Mouse (Mus musculus) embryonic facial prominence, embryonic 12.5 days (tissue): ENCODE results near the gene Rasgef1b. TPM values are rescaled to one million over a fixed set of nuclear protein-coding genes. Genes with fewer than 3 reads are reported as not detected.

Experiments used
- ATAC-seq: fragments of 200-750 bp; cut with Nextera tagmentation; 2 replicates; pipeline ENCODE4 v1.8.0; 2017; ENCODE audit not compliant: insufficient number of reproducible peaks, insufficient read depth, low FRiP score, low TSS enrichment
- H3K27ac ChIP-seq: fragments of 300-500 bp; sonication (generic); 2 replicates; pipeline ENCODE4 v1.5.1; 2016; ENCODE audit warnings: mild to moderate bottlenecking
- H3K27me3 ChIP-seq: fragments of 300-500 bp; sonication (generic); 2 replicates; pipeline ENCODE4 v1.6.1; 2016; ENCODE audit warnings: mild to moderate bottlenecking, moderate library complexity
- H3K36me3 ChIP-seq: fragments of 300-500 bp; sonication (generic); 2 replicates; pipeline ENCODE4 v1.6.1; 2016; ENCODE audit warnings: mild to moderate bottlenecking
- H3K4me1 ChIP-seq: fragments of 300-500 bp; sonication (generic); 2 replicates; pipeline ENCODE4 v1.6.1; 2016
- H3K4me2 ChIP-seq: fragments of 300-500 bp; sonication (generic); replicated peaks from 2 replicates; pipeline ENCODE4 v1.6.1; 2016; ENCODE audit warnings: mild to moderate bottlenecking, moderate library complexity
- H3K4me3 ChIP-seq: fragments of 300-500 bp; sonication (generic); 2 replicates; pipeline ENCODE4 v1.5.1; 2016; ENCODE audit warnings: mild to moderate bottlenecking
- H3K9ac ChIP-seq: fragments of 300-500 bp; sonication (generic); 2 replicates; pipeline ENCODE4 v1.6.1; 2016; ENCODE audit warnings: mild to moderate bottlenecking, moderate library complexity
- H3K9me3 ChIP-seq: fragments of 300-500 bp; sonication (generic); 2 replicates; pipeline ENCODE4 v1.6.1; 2016; ENCODE audit warnings: mild to moderate bottlenecking, moderate library complexity
- WGBS: fragments of 180-500 bp; shearing (Covaris S2); methylation state at CpG from one replicate; pipeline ENCODE4 v1.1.7; 2016; 5-methylcytosine and 5-hydroxymethylcytosine counted together
- polyA plus RNA-seq: library from polyadenylated mRNA; unstranded; fragments of >200 nt; fragmentation: Nextera tagmentation; extraction: Ambion mirVana; gene quantifications from 2 replicates; pipeline ENCODE4 v1.2.1, GENCODE M21; 2016

Gene Rasgef1b
- polyA plus RNA-seq, 1 experiment from 2014 or later = 11.7 TPM

DNA sequence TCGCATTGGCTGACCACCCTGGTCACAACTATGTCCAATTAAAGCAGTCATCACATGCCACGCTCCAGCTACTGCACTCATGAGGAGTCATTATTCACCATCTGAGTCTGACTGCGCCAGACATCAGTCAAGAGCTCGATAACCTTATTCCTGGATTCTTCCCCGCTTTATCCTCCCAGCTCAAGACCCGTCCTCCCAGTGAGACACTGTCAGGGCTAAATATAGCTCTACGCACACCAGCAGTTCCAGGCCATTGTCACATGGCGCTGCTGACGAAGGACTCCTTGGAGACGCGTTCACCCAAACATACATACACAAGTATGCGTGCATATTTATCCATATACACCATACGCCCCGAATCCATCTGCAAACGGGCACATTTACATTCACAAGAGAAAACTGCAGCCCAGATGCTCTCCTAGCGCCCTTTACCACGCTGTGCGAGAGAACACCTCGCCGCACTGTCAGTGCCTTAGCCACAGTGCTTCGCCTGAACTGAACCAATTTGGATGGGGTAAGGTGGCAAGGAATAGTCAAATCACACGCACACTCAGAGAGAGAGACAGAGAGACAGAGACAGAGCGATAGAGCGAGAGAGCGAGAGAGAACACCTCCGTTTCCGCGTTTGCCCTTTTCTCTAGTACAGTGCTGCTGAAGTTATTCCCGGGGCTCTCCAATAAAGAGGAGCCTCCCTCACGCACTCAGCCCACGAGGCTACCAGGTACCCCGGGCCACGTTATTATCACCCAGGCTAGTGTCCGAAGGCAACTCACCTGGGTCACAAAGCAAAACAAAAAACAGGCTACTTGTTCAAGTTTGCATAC lies 477.3 kb downstream of the Rasgef1b start:
- H3K4me1 ChIP-seq = peaks cover 15% of the 10 kb centered on the region
- H3K9ac ChIP-seq = peak overlapping the region; percentile 68
- no peaks in the 10 kb centered on the region for H3K9me3 ChIP-seq
- 5% methylated on average over 34 of the region's 34 CpGs for WGBS
- no peak for ATAC-seq
- H3K4me3 ChIP-seq = peak overlapping the region; percentile 75
- H3K27me3 ChIP-seq = no peaks in the 10 kb centered on the region
- peak overlapping the region; percentile 86 for H3K4me2 ChIP-seq
- H3K27ac ChIP-seq = no peak overlapping the region
- no peaks in the 10 kb centered on the region for H3K36me3 ChIP-seq

DNA sequence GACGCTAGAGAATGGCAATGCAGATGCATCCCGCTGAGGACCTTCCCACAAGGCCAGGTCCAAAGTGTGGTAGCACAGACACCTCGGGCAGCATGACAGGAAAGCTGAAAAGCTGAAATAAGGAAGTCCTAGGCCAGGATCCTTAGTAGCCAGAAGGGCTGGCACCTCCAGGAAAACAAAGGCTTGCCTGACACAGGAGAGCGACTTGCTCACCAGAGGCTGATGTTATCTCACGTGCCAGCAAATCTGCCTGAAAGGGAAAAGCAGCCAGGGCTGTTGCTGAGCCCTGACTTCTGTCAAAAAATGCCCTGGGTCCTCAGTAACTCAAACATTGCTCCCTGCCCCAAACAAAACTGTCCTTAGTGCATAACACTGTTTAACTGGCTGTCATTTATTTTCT lies 478.0 kb downstream of the Rasgef1b start:
- Histone ChIP-seq H3K9ac (no peak overlapping the region), H3K4me1 (peaks cover 17% of the 10 kb centered on the region), H3K4me3 (peak overlapping the region; percentile 75), H3K27me3 (no peaks in the 10 kb centered on the region), H3K36me3 (no peaks in the 10 kb centered on the region), H3K4me2 (peak overlapping the region; percentile 86), H3K27ac (no peak overlapping the region), H3K9me3 (no peaks in the 10 kb centered on the region)
- ATAC-seq = no peak
- 32% methylated on average over 5 of the region's 5 CpGs for whole genome bisulfite sequencing

DNA sequence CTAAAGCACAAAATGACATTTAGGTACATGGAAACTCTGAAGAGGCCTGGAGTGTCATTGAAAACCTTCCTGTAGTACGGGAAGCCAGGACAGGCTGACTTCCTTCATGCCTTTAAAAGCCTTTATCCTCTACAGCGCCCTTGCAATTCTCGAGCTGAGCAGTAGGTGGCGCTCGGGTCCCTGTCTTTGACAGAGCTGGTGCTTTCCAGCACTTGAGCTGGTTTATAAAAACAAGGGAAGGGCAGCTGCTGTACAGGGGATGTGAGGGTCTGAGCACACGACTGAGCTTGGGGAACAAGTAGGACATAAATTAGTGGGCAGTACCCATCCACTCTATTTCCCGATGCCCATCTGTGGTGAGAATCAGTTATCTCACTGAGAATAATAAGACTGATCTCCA lies 480.4 kb downstream of the Rasgef1b start:
- H3K4me1 ChIP-seq = peaks cover 21% of the 10 kb centered on the region
- H3K9me3 ChIP-seq = no peaks in the 10 kb centered on the region
- H3K27me3 ChIP-seq = no peaks in the 10 kb centered on the region
- no peak overlapping the region for H3K4me3 ChIP-seq
- H3K9ac ChIP-seq = no peak overlapping the region
- WGBS = 4% methylated on average over 7 of the region's 7 CpGs
- H3K36me3 ChIP-seq = no peaks in the 10 kb centered on the region
- no peak overlapping the region for H3K27ac ChIP-seq
- no peak for ATAC-seq
- H3K4me2 ChIP-seq = no peak overlapping the region

DNA sequence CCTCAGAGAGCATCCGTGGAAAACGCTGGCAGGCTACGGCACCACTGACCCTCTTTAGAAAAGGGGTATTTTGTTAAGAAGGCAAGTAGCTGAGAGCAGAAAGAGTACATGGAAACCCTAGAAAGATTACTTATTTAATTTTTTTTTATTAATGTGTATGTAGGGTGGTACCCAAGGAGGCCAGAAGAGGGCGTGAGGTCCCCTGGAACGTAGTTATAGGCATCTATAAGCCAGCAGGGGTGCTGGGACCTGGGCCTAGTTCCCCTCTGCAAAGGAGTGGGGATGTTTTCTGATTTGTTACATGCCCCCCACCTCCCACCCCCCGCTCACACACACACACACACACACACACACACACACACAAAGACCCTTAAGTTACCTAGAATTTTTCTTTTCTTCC lies 480.9 kb downstream of the Rasgef1b start:
- Histone ChIP-seq H3K9me3 (no peaks in the 10 kb centered on the region), H3K9ac (no peak overlapping the region), H3K36me3 (no peaks in the 10 kb centered on the region), H3K27me3 (no peaks in the 10 kb centered on the region), H3K4me2 (no peak overlapping the region), H3K27ac (no peak overlapping the region), H3K4me1 (peaks cover 22% of the 10 kb centered on the region), H3K4me3 (no peak overlapping the region)
- no peak for ATAC-seq
- 94% methylated on average over 6 of the region's 6 CpGs for WGBS

DNA sequence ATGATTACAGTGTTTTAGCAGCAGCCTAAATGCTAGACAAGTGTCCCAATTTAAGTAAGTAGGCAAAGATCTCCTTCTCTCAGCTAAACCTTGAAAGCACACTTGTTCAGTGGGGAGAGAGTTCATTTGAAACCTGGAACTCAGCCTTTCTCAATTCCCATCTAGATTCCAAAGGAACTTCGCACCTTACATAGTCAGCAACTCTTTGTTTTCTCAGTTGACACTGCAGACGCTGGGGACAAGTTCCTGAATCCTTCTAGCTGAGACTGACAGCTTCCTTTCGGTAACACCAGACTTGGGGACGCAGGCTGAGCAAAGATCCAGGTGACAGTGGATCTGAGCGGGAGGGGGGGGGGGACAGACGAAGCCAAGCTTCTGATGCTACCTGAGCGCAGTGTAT lies 481.4 kb downstream of the Rasgef1b start:
- WGBS = 78% methylated on average over 7 of the region's 7 CpGs
- H3K9me3 ChIP-seq = no peaks in the 10 kb centered on the region
- no peaks in the 10 kb centered on the region for H3K27me3 ChIP-seq
- H3K27ac ChIP-seq = no peak overlapping the region
- no peak overlapping the region for H3K4me2 ChIP-seq
- no peak for ATAC-seq
- H3K4me3 ChIP-seq = no peak overlapping the region
- H3K4me1 ChIP-seq = peaks cover 22% of the 10 kb centered on the region
- H3K36me3 ChIP-seq = no peaks in the 10 kb centered on the region
- no peak overlapping the region for H3K9ac ChIP-seq

DNA sequence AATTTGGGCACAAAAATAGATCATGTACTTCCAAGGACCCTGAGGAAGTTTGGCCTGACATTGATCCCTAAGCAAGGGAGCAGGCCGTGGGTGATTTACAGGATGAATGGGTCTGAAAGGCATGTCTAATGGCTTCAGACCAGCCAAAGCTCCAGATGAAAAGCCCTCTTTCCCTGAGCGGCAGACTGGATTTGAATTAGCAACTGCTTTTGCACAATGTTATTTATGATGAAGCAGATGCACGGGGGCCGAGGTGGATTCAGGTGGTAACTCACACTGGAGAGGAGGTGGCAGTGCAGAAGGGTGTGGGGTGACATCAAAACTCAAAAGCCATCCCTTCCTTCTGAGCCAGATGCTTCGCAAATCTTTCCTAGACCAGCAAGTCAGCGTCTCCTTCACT lies 481.9 kb downstream of the Rasgef1b start:
- H3K4me2 ChIP-seq = no peak overlapping the region
- ATAC-seq = no peak
- no peaks in the 10 kb centered on the region for H3K36me3 ChIP-seq
- no peaks in the 10 kb centered on the region for H3K27me3 ChIP-seq
- WGBS = 59% methylated on average over 6 of the region's 6 CpGs
- H3K27ac ChIP-seq = no peak overlapping the region
- no peak overlapping the region for H3K4me3 ChIP-seq
- peaks cover 22% of the 10 kb centered on the region for H3K4me1 ChIP-seq
- no peaks in the 10 kb centered on the region for H3K9me3 ChIP-seq
- no peak overlapping the region for H3K9ac ChIP-seq

DNA sequence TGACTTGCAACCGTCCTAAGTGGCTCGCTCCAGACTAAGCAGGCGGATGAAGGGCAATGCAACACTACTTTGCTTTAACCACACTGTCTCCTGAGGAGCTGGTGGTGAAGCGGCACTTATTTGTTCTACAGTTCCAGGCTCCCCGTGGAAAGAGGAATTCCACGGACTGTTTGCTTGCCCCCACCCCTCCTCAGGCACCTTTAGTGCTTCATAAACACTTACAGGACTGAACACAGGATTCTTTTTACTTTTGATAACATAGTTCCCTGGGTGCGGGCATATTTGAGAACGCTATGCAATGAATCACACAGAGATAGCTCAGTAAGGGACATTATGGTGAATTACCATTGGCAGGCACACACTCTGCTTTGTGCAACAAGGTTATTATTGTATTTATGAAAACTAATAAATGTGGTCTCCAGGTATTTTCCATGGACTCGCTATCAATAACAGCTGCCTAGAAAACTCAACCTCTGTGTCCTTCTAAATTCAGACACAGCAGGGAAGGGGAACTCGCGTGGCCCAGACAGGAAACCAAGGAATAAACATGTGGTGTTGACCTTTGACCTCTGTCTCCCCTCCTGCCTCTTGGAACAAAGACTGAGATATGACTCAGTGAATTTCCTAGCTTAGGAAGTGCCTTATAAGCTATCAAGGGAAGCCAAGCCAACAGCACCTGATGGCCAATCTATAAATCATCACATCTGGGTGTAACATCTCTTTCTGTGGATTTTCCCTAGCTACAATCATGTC lies 486.7 kb downstream of the Rasgef1b start:
- Histone ChIP-seq H3K27ac (no peak overlapping the region), H3K4me1 (peaks cover 11% of the 10 kb centered on the region; the same call in 1 of the 2 replicates), H3K27me3 (no peaks in the 10 kb centered on the region), H3K4me2 (no peak overlapping the region), H3K9ac (no peak overlapping the region), H3K36me3 (peaks cover 17% of the 10 kb centered on the region), H3K4me3 (no peak overlapping the region), H3K9me3 (no peaks in the 10 kb centered on the region)
- ATAC-seq = no peak
- 65% methylated on average over 11 of the region's 11 CpGs for WGBS

DNA sequence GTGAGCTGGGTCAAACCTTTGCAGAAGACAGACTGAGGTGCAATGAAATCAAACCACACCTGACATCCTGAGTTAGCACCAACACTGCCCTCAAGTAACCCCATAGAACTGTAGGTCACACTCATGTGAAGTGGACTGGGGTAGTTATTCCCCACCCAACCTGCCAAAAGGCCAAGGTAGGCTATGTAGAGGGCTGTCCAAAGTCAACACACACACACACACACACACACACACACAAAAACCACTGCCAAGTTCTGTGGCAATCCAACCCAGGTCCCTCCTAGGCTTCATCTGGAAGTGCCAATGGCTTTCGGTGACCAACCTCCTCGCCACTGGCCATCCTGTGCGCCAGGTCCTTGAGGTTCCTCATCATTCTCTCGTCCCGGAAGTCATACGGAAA lies 488.4 kb downstream of the Rasgef1b start:
- 90% methylated on average over 6 of the region's 6 CpGs for WGBS
- Histone ChIP-seq H3K4me2 (no peak overlapping the region), H3K4me1 (peaks cover 5% of the 10 kb centered on the region; the same call in 1 of the 2 replicates), H3K9ac (no peak overlapping the region), H3K36me3 (peaks cover 17% of the 10 kb centered on the region), H3K4me3 (no peak overlapping the region), H3K27ac (no peak overlapping the region), H3K9me3 (no peaks in the 10 kb centered on the region), H3K27me3 (no peaks in the 10 kb centered on the region)
- no peak for ATAC-seq

DNA sequence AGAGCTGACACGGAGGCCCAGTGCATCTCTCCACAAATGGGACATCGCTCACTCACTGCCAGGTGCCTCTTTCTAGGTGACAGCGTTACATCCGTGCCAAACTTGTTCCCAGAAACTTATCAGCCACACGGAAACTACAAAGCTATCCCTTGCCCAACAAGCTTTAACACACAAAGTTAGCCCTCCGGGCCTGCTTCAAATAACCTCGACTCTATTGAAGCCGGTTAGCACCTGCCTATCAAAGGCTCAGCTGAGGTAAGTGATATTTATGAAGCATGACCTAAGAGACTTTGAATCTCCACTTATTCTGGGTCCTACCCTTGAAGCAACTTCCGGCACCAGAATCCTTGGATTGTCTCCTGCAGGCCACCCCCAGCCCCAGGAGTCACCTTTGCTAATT lies 489.2 kb downstream of the Rasgef1b start:
- ATAC-seq = no peak
- Histone ChIP-seq H3K9me3 (no peaks in the 10 kb centered on the region), H3K9ac (no peak overlapping the region), H3K4me3 (no peak overlapping the region), H3K4me2 (no peak overlapping the region), H3K4me1 (peaks cover 5% of the 10 kb centered on the region; the same call in 1 of the 2 replicates), H3K36me3 (peaks cover 17% of the 10 kb centered on the region), H3K27me3 (no peaks in the 10 kb centered on the region), H3K27ac (no peak overlapping the region)
- WGBS = 82% methylated on average over 9 of the region's 9 CpGs

DNA sequence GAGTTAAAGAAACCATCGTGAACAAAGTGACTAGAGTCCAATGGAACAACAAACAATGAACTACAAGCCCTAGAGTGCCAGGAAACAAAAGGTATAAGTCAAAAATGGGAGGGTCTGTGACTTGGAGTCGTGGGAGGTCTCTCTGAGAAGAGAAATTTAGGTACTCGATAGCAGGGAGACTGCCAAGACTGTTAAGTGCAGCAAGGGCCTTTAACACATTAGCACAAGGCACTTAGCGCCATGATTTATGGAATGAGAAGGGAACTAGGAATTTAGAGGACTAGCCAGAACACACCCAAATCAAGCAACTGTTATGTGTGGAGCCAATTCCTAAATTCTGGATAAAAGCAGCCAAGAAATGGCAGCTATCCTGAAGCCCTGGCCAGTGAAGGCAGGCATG lies 490.7 kb downstream of the Rasgef1b start:
- Histone ChIP-seq H3K9ac (no peak overlapping the region), H3K27ac (no peak overlapping the region), H3K4me2 (no peak overlapping the region), H3K4me3 (no peak overlapping the region), H3K9me3 (no peaks in the 10 kb centered on the region), H3K27me3 (no peaks in the 10 kb centered on the region), H3K4me1 (no peaks in the 10 kb centered on the region), H3K36me3 (peaks cover 30% of the 10 kb centered on the region)
- no peak for ATAC-seq
- 90% methylated on average over 4 of the region's 4 CpGs for WGBS

DNA sequence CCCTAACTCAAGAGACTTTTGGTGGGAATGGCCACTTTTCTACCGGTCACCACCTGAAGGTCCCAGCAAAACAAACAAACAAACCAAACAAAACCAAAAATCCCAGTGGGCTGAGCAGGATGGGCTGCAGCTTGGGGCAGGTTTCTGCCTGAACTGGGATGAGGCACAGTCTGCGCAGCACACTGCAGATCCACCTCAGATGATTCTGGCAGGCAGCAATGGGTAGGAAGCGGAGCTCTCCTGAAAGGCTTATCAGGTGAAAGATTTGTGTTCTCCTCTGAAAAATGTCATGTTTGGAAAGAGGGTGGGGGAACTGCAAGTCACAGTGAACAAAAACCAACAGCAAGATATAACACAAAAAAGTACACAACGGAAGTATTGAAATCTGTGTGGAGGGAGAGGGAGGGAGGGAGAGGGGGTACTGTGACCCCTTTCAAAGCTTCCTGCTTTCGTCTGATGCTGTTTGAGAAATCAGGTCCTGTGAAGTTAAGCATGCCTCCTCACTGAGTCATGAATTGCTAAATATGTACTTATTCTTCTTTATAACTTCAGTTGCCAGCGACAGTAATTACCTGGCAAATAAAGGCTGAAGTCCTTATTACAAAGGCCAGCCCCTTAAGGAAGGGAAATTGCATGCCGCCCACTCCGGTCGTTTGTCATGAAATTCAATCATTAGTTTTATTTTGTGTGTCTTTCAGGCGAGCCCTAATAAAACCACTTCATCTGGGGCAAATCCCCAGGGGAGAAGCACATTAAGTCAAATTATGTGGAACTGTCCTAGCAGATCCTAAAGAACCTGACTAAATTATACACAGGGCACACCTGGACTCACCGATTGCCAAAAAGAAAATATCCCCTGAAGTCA lies 491.7 kb downstream of the Rasgef1b start:
- ATAC-seq = no peak
- no peaks in the 10 kb centered on the region for H3K9me3 ChIP-seq
- H3K27ac ChIP-seq = no peak overlapping the region
- no peaks in the 10 kb centered on the region for H3K27me3 ChIP-seq
- no peaks in the 10 kb centered on the region for H3K4me1 ChIP-seq
- H3K4me2 ChIP-seq = no peak overlapping the region
- H3K9ac ChIP-seq = no peak overlapping the region
- H3K36me3 ChIP-seq = peaks cover 37% of the 10 kb centered on the region
- H3K4me3 ChIP-seq = no peak overlapping the region
- 70% methylated on average over 11 of the region's 11 CpGs for WGBS
